Mouse (Mus musculus): ENCODE measurements around the gene Crp. TPM values are rescaled to one million over a fixed set of nuclear protein-coding genes. Genes with fewer than 3 reads are reported as not detected.

Gene Crp
- total RNA-seq (2021) = not detected
- long read RNA-seq, experiment 1 = 0 reads
- long read RNA-seq, experiment 2 = 0 reads

GRCm38 (mm10) chr1:172697844-172698243, at the start of gene Crp:
TSS of gene Crp (plus strand) at chr1:172698055.
- DNase-seq = no peak

GRCm38 (mm10) chr1:172649396-172649795, 48.5 kb upstream of the Crp start:
- no peak for DNase-seq

DNA sequence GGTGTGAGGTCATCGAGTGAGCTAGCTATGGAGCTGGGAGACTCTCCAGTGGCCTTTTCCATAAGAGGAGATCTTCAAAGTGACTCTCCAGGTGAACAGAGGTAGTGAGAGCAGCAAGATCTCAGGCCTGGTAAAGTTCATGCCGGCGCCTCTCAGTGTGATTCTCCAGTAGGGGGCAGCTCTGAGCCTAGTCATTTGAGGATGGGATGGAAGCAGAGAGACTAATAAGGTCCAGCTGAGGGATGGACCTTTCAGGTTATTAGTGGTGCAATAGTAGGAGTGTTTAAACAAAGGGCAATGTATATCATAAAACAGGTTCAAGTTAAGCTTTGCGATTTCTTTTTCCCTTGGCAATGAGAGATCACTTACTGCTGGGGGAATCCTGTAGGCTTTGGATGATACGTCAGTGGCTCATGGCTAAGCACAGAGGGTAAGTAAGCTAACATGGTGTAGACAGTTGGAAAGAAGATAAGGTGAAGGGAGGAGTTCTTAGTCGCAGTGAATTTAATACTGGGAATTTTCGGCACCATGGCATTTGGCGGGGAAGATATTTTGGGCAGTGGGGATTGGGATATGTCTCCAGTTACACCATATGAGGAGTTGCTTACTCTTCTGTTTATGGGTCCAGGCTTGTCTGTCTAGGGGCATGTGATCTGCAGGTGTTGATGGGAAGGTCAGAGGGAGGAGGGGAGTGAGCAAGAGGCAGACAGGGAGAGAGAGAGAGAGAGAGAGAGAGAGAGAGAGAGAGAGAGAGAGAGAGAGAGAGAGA, 47.2 kb upstream of the Crp start:
- DNase-seq = peak; percentile 24

DNA sequence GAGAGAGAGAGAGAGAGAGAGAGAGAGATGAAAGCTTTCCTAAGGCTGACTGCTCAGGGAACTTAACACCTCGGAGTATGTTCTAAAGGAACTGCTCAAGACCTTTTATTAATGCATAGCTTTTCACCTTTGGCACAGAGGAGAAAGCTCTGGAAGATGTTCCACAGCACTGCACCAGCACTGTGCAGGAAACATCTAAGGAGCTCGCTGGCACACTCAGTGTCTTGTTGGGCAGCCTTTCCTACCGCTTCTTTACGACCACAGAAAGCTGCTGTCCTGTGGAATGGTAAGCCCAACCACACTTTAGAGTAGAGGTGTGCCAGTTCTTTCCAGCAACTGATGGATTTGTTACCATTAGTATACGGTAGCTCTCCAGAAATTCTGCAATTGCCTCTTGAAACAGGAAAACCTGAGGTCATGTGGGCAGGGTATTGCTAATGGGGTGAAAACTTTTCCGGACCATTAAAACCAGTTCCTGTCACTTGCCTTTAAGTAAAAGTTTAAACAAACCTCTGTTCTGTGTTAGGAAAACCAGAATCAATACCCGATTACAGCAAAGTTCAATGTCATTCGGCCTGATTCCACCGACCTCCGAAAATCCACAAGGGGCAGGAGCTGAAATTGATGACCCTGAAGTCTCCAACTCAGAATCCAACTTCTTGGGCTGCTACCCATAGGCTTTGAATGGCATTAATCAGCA, 46.4 kb upstream of the Crp start:
- DNase-seq = no peak

- no peak for DNase-seq
Observed at GRCm38 (mm10) chr1:172652040-172652662, 45.7 kb upstream of the Crp start.

DNA sequence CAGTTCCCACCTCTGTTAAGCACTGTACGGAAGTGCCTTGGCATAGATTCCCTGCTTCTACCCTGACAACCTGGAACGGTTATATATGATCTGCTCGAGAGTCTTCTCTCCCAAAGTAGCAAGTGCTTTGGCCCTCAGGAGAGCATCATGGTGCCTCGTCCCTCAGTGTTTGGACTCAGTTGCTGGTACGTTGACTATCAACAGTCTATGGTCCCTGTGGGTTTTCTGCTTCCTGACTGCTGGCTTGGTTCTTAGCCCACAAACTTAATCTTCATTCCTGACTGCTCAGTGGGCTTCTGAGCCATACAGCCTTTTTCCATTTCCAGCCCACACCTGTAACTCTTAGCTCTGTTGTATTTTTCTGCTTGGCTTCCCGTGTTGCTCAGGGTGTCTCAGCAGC, 44.0 kb upstream of the Crp start:
- no peak for DNase-seq

DNA sequence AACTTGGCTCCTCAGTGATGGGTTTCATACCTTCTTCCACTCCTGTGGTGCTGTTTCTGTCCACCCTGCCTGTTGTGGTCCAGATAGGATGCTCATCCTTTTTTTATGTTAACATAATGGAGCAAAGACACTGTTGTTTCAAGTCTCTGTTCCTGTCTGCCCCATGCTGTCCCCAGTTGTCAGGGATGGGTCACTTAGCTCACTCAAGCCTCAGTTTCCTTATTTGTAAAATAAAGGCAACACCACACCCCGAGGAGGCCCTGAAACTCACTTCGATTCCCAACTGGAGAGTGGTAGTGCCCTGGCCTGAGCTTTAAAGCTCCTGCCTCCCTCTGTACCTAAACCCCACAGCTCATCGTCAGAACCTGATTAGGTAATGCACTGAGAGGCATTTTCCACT, 40.6 kb upstream of the Crp start:
- no peak for DNase-seq

DNA sequence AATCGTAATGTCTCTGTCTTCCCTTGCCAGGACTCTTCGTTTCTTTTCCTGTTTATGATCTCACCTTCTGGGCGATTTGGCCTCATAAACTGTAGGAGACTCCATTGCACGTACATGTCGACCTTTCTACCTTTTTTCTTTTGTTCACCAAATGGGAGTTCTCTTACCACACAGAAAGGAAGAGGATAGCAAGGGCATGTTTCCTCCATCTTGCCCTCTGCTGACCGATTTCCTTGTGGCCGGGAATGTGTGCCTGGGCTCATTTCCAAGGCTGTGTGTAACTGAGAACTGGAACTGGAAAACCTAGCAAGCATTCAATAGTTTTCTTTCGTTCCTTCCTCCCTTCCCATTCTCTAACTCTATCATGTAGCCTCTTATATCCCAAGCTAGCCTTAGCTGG, 38.2 kb upstream of the Crp start:
- no peak for DNase-seq

GRCm38 (mm10) chr1:172665457-172665856, 32.4 kb upstream of the Crp start:
- DNase-seq = no peak

DNA sequence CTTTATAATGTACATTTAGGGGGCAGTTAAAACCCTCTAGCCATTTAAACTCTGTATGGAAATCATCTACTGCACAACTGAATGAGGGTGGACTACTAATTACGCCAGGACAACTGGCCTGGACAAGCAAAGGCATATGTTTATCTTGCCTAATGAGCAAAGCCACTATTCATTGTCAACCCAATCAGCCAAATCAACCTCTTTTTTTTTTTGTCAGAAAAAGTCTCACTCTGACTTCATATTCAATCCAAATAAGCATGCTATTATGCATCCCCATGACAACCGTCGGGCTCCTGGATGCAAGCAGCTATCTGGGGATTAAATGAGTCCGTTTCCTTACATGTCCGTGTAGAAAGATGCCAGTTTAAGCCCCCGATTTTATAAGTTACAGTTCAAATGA, 30.3 kb upstream of the Crp start:
- no peak for DNase-seq

DNA sequence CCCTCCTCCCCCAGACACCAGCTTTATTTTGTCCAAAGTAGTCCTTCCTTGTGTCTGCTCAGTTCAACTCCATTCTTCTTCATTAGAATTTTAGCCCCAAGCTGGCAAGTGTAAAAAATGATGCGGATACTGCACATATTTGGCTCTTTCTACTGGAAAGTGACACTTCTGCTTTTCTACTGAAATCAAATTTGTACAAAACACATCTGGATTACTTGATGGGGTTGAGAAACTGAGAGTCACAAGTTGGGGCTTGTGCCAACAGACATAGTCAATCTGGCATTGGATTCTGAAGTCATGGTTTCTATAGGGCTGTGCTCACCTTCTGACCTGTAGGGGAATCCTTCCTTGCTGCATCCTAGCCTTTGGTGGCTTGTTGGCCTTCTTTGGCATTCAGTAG, 27.1 kb upstream of the Crp start:
- no peak for DNase-seq

DNA sequence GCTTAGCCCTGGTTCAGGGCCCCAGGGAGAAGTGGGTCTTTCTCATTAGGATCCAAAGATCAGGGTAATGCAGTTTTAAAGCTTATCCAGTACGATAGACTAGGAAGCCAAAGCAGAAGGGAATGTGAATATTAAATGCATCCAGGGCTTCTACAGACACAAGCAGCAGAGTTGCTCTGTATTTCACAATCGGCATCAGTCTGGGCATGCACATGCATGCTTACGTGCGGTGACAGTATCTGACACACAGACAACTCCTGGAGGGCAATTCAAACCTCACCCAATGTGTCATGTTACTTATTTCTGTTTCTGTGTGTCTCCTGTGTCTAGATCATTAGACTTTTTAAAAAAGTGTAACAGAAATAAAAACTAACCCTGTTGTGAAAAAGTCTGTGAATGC, 17.1 kb upstream of the Crp start:
- no peak for DNase-seq

- DNase-seq = no peak
Observed at GRCm38 (mm10) chr1:172683551-172683950, 14.3 kb upstream of the Crp start.

GRCm38 (mm10) chr1:172683957-172684356, 13.9 kb upstream of the Crp start:
- DNase-seq = no peak

DNA sequence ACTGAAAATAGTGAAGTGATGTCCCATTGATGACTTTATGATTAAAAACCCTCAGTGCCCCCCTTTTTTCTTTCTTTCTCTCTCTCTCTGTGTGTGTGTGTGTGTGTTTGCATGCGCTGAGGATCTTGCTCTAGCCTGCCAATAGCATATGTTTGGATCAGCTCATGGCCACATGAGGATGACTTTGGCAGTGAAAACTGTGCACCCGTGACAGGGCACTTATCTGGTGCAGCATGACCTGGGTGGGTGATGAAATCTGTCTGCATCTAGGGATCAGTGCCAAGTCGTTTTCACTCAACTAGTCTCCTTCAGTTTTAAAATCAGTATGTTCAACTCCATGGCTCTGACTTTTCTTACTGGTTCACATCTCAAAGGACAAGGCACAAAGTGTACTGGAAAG, 12.7 kb upstream of the Crp start:
- DNase-seq = no peak

- DNase-seq = no peak
Observed at GRCm38 (mm10) chr1:172697422-172697821, 433 bp upstream of the Crp start.

DNA sequence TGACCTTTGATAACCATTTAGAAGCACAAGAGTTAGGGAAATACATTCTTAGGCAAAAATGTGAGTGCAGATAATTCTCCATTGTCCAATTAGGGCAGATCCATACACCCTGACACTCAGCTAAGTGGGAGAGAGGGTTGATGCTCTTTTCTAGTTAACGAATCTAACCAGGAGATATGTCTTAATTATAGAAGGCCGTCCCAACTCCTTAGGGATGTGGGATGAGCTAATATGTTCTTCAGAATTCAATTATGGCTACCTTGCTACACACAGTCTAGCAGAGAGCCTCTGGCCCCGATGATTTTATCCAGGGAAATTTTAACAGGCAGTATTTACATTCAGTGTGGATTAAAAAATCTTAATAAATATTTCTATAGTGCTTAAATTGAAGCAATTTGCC, 3.0 kb downstream of the Crp start:
- DNase-seq = no peak

DNA sequence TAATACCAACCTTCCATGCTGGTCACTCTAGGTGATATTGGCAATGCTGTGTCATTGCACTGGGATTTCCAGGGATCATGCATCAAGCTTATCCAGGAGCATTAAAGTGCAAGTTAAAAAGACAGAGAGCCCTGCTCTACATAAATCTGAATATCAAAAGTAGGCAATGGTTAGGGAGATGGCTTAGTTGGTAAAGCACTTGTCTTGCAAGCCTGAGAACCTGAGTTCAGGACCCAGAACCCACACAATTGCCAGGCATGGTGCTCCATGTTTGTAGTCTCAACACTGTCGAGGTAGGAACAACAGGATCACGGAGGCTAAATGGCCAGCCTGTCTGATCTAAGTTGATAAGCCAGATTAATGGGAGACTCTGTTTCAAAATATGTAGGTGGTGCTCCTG, 3.5 kb downstream of the Crp start:
- no peak for DNase-seq

DNA sequence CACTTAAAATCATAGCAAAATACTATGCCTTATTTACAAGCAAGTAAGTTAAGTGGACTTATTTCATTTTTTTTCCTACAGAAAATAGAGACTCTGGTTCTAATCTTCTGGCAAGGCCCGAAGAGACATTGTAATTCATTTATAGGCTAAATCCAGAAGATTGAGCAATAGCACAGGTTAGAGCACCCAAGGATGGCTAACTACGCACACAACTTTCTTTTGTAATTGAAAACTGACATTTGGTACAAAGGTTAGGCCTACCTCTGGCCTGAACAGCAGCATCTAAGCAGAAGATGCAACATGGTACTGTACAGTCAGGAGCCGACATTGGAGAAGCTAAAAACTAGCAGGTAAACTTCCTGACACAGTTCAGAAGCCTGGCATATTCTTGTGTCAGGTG, 4.0 kb downstream of the Crp start:
- no peak for DNase-seq

- DNase-seq = no peak
Observed at GRCm38 (mm10) chr1:172704769-172705168, 6.9 kb downstream of the Crp start.

GRCm38 (mm10) chr1:172706243-172706642, 8.4 kb downstream of the Crp start:
- no peak for DNase-seq

GRCm38 (mm10) chr1:172709788-172710350, 12.0 kb downstream of the Crp start:
- no peak for DNase-seq

DNA sequence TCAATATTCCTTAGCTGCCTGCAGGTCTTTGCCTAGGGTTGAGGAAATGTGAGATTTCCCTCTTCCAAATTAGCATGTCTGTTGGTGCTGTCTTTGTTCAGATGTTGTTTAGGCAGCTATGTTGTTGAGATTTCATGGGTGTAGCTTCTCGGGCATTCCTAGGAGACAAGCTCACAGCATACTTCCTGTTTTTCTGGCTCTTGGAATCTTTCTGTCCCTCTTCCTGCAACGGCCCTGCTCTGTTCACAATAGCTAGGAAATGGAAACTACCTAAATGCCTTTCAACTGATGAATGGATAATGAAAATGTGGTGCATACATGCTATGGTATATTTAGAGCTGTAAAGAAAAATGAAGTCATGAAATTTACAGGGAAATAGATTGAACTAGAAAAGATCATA, 13.5 kb downstream of the Crp start:
- DNase-seq = no peak
